Mouse (Mus musculus) limb, embryonic 12.5 days (tissue): ENCODE data around the gene Rab2b. TPM values are rescaled to one million over a fixed set of nuclear protein-coding genes. Genes with fewer than 3 reads are reported as not detected.
"Not testable (repeated sequence)": the region's sequence is repeated elsewhere in the genome, so short reads cannot be mapped to it uniquely, and the experiment has no call there.

ENCODE experiments used
- ATAC-seq: fragments of 200-750 bp; cut with Nextera tagmentation; 2 replicates; pipeline ENCODE4 v1.8.0; 2017; ENCODE audit warnings: low read depth, moderate TSS enrichment; ENCODE audit not compliant: insufficient number of reproducible peaks, insufficient read depth, low FRiP score, low TSS enrichment
- H3K27ac ChIP-seq: fragments of 300-500 bp; sonication (generic); 2 replicates; pipeline ENCODE4 v1.5.1; 2016; ENCODE audit warnings: mild to moderate bottlenecking, moderate library complexity
- H3K27me3 ChIP-seq: fragments of 300-500 bp; sonication (generic); 2 replicates; pipeline ENCODE4 v1.6.1; 2016; ENCODE audit warnings: mild to moderate bottlenecking, moderate library complexity
- H3K36me3 ChIP-seq: fragments of 300-500 bp; sonication (generic); 2 replicates; pipeline ENCODE4 v1.6.1; 2016; ENCODE audit warnings: mild to moderate bottlenecking, moderate library complexity
- H3K4me1 ChIP-seq: fragments of 300-500 bp; sonication (generic); replicated peaks from 2 replicates; pipeline ENCODE4 v1.6.1; 2016
- H3K4me2 ChIP-seq: fragments of 300-500 bp; sonication (generic); 2 replicates; pipeline ENCODE4 v1.6.1; 2016; ENCODE audit warnings: mild to moderate bottlenecking, moderate library complexity
- H3K4me3 ChIP-seq: fragments of 300-500 bp; sonication (generic); replicated peaks from 2 replicates; pipeline ENCODE4 v1.5.1; 2016; ENCODE audit warnings: mild to moderate bottlenecking
- H3K9ac ChIP-seq: fragments of 300-500 bp; sonication (generic); replicated peaks from 2 replicates; pipeline ENCODE4 v1.6.1; 2016; ENCODE audit warnings: mild to moderate bottlenecking, moderate library complexity
- H3K9me3 ChIP-seq: fragments of 300-500 bp; sonication (generic); 2 replicates; pipeline ENCODE4 v1.6.1; 2016; ENCODE audit warnings: mild to moderate bottlenecking, moderate library complexity
- WGBS: fragments of 180-500 bp; shearing (Covaris S2); methylation state at CpG from one replicate; pipeline ENCODE4 v1.1.7; 2016; 5-methylcytosine and 5-hydroxymethylcytosine counted together
- polyA plus RNA-seq: library from polyadenylated mRNA; unstranded; fragments of >200 nt; fragmentation: Nextera tagmentation; extraction: Ambion mirVana; gene quantifications from 2 replicates; pipeline ENCODE4 v1.2.1, GENCODE M21; 2016

The Rab2b gene
- polyA plus RNA-seq, 1 experiment from 2014 or later, result 23.5 TPM

DNA sequence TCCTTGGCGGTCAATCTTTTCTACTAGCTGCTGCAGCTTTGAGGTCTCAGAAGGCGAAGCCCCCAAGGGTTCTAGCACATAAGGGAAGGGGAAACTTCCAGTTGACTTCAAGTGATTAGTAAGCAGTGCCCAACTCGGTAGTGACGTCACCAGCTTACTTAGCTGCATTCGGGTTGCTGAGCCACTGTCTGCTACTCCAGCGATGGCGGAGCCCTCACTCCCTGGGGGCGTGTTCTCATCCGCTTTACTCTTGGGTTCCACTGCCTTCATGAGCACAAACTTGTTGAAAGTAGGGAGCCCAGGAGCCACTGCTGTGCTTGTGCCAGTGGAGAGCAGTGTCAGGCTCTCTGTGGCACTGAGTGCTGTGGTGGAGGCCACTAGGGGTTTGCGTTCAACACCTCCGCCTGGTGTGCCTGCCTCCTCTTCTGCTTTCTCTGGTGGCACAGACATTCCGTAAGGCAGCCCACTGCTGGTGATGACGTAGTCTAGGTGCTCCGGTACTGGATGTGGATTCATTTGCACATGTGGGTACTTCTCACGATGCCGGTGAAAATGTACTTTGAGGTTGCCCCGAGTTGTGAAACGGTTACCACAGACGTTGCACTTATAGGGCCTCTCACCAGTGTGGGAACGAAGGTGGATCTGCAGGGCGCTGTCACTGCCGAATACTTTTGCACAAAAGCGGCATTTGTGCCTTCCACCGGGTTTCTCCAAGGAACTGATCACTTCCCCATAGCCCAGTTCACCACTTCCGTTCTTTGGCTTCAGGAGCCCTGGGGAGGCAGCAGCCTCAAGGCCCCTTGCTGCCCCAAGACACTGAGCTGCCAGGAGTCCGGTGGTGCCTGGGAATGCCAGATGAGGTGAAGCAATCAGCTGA, 34.8 kb upstream of the Rab2b start:
- Histone ChIP-seq H3K27me3 (no peaks in the 10 kb centered on the region), H3K9me3 (peaks cover 21% of the 10 kb centered on the region), H3K9ac (no peak overlapping the region; the same call in 1 of the 2 replicates), H3K4me1 (peaks cover 21% of the 10 kb centered on the region), H3K4me3 (peak overlapping the region; percentile 83), H3K27ac (no peak overlapping the region), H3K4me2 (peak overlapping the region; percentile 88), H3K36me3 (peaks cover 56% of the 10 kb centered on the region)
- no peak for ATAC-seq
- 87% methylated on average over 26 of the region's 26 CpGs for WGBS

DNA sequence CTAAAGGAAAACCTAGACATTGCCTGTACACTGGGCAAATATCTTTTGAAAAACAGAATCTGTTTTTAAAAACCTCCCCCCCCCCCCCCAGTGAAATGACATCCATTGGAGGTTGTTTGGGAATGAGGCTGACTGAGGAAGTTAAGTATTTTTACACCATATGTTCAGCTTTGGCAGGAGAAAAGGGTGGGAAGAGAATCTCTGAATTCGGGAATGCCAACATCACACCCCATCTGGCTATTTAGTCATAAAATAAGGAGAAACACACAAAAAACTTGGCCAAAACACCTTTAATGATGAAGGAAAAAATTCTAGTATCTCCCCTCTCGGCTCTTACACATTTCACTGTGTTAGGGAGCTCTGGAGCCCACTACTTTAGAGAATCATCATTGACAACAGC, 31.6 kb upstream of the Rab2b start:
- Histone ChIP-seq H3K27ac (no peak overlapping the region), H3K27me3 (no peaks in the 10 kb centered on the region), H3K9me3 (peaks cover 21% of the 10 kb centered on the region), H3K36me3 (peaks cover 67% of the 10 kb centered on the region), H3K9ac (no peak overlapping the region), H3K4me3 (no peak overlapping the region), H3K4me1 (peaks cover 14% of the 10 kb centered on the region), H3K4me2 (no peak overlapping the region)
- no peak for ATAC-seq
- 87% methylated on average over 2 of the region's 2 CpGs for whole genome bisulfite sequencing

DNA sequence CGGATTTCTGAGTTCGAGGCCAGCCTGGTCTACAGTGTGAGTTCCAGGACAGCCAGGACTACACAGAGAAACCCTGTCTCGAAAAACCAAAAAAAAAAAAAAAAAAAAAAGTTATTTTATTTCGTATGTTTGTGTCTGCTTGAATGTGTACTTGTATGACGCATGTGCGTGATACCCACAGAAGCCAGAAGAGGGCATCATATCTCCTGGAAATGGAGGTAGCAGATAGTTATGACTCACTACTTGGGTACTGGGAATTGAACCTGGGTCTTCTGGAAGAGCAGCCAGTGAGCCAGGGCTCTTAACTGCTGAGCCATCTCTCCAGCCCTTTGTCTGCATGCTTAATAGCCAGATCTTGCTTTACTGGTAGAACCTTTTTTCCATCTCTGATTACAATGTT, 31.0 kb upstream of the Rab2b start:
- H3K27me3 ChIP-seq, H3K9ac ChIP-seq, H3K27ac ChIP-seq, H3K4me2 ChIP-seq, ATAC-seq, H3K4me3 ChIP-seq: not testable (repeated sequence)
- whole genome bisulfite sequencing, result 97% methylated on average over 5 of the region's 6 CpGs
- H3K36me3 ChIP-seq, result peaks cover 67% of the 10 kb centered on the region
- peaks cover 21% of the 10 kb centered on the region for H3K9me3 ChIP-seq
- peaks cover 14% of the 10 kb centered on the region for H3K4me1 ChIP-seq

DNA sequence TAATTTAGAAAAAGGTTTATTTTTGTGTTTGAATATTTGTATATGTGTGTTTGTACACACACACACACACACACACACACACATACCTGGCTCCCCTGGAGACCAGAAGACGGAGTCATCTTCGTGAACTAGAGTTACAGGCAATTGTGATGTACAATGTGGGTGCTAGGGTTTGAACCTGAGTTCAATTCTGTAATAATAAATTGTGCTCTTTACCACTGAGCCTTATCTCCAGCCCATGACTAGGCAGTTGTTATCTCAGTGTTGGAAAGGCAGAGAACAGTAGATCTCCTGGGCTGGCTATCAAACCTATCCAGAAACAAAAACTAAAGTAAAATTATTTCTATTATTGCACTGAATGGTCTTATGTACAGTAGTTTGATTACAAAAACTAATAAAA, 26.8 kb upstream of the Rab2b start:
- Histone ChIP-seq H3K9ac (no peak overlapping the region), H3K36me3 (peaks cover 28% of the 10 kb centered on the region), H3K4me2 (no peak overlapping the region), H3K4me3 (no peak overlapping the region), H3K9me3 (no peaks in the 10 kb centered on the region), H3K27ac (no peak overlapping the region), H3K4me1 (peaks cover 6% of the 10 kb centered on the region), H3K27me3 (no peaks in the 10 kb centered on the region)
- ATAC-seq, result no peak
- 96% methylated on average over 2 of the region's 2 CpGs for WGBS

DNA sequence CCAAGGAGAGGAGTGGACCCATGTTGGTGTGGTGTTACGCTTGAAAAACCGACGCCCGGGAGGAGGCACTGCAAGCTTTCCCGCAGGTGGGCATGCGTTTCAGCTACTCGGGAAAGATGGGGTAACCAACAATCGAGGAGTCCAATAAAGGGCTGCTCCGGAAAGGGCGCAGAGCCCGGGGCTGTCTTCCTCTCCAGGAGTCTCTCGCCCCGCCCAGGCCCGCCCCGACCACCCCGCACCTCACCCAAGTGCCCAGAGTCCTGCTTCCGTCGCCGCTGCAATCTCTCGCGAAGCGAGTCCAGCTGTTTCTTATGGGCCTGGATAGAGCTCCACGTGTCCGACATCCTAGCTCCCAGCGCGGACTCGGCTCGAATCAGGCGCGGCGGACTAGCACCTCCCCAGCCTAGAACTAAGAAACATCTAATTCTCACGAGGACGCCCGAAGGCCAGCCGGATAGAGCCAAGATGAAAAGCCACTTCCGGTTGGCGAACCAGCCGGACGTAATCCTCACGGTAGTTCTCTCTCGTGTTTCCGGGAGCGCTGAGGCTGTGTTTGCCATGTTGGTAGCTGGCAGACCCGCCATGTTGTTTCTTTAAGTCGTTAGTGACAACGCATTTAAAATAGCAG, 25.4 kb upstream of the Rab2b start, which contains the start of gene Mettl3:
Gene Mettl3, minus strand, starts transcription at position 485 of the 628 bp plus-strand sequence.
- Histone ChIP-seq H3K27me3 (no peaks in the 10 kb centered on the region), H3K27ac (peak within 1 kb of the TSS; percentile 95), H3K36me3 (peaks cover 23% of the 10 kb centered on the region), H3K9ac (peak within 1 kb of the TSS; percentile 74), H3K4me3 (peak within 1 kb of the TSS; percentile 73), H3K4me2 (peak within 1 kb of the TSS; percentile 71), H3K4me1 (peaks cover 6% of the 10 kb centered on the region), H3K9me3 (no peaks in the 10 kb centered on the region)
- ATAC-seq, result peak; percentile 93
- under 1% methylated on average over 46 of the region's 46 CpGs for WGBS

DNA sequence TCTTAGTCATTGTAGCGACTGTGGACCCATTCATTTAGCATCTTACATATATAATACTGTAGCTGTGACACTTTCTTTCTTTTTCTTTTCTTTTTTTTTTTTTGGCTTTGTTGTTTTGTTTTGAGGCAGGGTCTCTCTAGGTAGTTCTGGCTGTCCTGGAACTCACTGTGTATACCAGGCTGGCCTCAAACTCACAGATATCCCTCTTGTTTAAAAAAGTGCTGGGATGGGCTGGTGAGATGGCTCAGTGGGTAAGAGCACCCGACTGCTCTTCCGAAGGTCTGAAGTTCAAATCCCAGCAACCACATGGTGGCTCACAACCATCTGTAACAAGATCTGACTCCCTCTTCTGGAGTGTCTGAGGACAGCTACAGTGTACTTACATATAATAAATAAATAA, 24.2 kb upstream of the Rab2b start:
- not testable (repeated sequence) for H3K9me3 ChIP-seq, H3K27ac ChIP-seq, H3K4me1 ChIP-seq, H3K27me3 ChIP-seq, H3K4me2 ChIP-seq, H3K9ac ChIP-seq, ATAC-seq
- H3K36me3 ChIP-seq, result peaks cover 22% of the 10 kb centered on the region
- WGBS, result 91% methylated on average over 3 of the region's 3 CpGs
- peak overlapping the region; percentile 73; the same call in 1 of the 2 replicates for H3K4me3 ChIP-seq

DNA sequence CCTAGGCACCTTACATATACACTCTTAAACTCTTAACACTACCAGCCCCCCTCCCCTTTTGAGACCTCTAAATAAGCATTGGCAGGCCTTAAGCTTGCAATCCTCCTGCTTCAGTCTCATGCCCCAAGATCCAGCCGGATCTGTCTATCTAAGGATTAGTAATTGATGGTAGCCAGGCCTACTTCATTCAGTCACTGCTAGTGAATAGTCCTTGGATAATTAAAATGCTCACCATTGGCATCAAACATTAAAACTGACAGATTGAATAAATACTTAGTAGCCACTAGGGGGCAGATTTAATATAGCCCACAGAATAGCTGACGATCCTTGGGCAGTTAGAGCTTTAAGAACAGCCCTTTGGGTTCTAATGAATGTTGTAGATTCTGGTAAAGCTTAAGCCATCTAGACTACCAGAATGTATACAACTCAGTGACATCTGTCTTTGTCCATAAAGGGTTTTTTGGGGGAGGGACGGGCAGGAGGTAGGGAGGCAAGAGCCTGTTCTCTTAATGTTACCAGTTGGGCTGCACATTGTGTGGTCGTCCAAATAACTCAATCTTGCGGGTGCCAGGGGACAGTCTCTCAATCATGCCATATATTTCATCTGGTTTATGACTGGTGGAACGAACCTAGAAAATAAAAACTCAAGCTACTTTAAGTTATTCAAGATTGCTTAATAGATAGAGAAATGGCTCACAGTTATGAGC, 16.4 kb upstream of the Rab2b start:
- Histone ChIP-seq H3K9ac (no peak overlapping the region), H3K4me1 (no peaks in the 10 kb centered on the region), H3K27ac (no peak overlapping the region), H3K9me3 (no peaks in the 10 kb centered on the region), H3K4me2 (no peak overlapping the region), H3K4me3 (no peak overlapping the region), H3K36me3 (peaks cover 88% of the 10 kb centered on the region), H3K27me3 (no peaks in the 10 kb centered on the region)
- no peak for ATAC-seq
- 74% methylated on average over 6 of the region's 6 CpGs for WGBS

DNA sequence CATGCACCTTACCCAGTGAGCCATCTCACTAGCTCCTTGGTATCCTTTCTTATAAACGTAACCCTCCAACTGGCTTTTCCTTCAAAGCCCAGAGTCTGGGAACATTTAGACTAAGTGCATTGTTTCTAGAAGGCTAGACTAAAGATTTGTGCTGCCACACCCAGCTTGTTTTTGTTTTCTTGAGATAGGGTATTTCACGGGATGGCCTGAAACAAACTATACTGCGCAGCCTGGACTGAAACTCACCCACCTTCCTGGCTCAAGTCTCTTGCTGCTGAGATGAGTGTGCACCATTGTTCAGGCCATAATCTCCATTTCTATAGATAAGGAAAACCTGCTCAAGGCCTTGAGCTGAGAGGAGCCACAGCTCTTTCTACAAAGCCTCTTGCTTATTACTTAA, 4.8 kb upstream of the Rab2b start:
- no peak overlapping the region for H3K27ac ChIP-seq
- no peak overlapping the region for H3K4me3 ChIP-seq
- no peak overlapping the region for H3K4me2 ChIP-seq
- H3K9me3 ChIP-seq, result no peaks in the 10 kb centered on the region
- no peak for ATAC-seq
- H3K4me1 ChIP-seq, result peaks cover 5% of the 10 kb centered on the region
- 94% methylated on average over 3 of the region's 3 CpGs for WGBS
- no peak overlapping the region for H3K9ac ChIP-seq
- H3K36me3 ChIP-seq, result peaks cover 41% of the 10 kb centered on the region
- H3K27me3 ChIP-seq, result no peaks in the 10 kb centered on the region

DNA sequence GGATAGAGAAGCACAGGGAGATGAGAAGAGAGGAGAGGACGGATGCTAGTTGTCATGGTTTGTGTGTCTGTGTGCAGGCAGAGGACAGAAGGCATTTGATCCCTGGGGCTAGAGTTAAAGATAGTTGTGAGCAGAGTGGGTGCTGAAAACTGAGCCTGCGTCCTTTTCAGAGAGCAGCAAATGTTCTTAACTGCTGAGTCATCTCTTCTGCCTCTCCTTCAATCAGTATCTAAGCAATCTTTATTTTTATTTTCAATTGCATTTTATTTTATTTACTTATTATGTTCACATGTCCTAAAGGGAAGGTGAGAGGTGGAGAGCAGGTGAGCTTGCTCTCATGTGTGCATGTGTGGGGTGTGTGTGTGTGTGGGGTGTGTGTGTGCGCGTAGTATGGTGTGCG, 4.3 kb upstream of the Rab2b start:
- Histone ChIP-seq H3K4me2 (no peak overlapping the region), H3K9ac (no peak overlapping the region), H3K4me3 (no peak overlapping the region), H3K36me3 (peaks cover 36% of the 10 kb centered on the region), H3K27ac (no peak overlapping the region), H3K9me3 (no peaks in the 10 kb centered on the region), H3K4me1 (peaks cover 5% of the 10 kb centered on the region), H3K27me3 (no peaks in the 10 kb centered on the region)
- no peak for ATAC-seq
- 95% methylated on average over 5 of the region's 5 CpGs for WGBS

DNA sequence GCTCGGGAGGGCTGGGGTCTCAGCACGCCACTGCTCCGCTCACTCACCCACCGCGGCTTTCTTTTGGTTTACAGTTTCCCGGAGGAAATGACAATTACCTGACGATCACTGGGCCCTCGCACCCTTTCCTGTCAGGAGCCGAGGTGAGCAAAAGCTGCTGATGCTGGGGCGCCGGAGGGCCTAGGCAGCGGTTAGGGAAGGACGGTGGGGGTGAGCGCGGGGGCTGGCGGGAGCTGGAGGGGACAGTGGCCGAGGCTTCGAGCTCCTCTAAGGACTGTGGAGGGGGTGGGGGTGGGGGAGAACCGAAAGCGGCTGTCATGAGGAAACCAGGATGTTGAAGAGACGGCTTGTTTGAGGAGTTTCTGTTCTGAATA, 389 bp upstream of the Rab2b start:
- H3K9ac ChIP-seq, result peak overlapping the region; percentile 83
- H3K4me3 ChIP-seq, result peak overlapping the region; percentile 82
- 2% methylated on average over 21 of the region's 21 CpGs for WGBS
- peak; percentile 24; the same call in 1 of the 2 replicates for ATAC-seq
- H3K4me1 ChIP-seq, result peaks cover 8% of the 10 kb centered on the region
- peak overlapping the region; percentile 73 for H3K4me2 ChIP-seq
- H3K9me3 ChIP-seq, result no peaks in the 10 kb centered on the region
- H3K27ac ChIP-seq, result peak overlapping the region; percentile 77
- peaks cover 12% of the 10 kb centered on the region for H3K36me3 ChIP-seq
- H3K27me3 ChIP-seq, result no peaks in the 10 kb centered on the region

DNA sequence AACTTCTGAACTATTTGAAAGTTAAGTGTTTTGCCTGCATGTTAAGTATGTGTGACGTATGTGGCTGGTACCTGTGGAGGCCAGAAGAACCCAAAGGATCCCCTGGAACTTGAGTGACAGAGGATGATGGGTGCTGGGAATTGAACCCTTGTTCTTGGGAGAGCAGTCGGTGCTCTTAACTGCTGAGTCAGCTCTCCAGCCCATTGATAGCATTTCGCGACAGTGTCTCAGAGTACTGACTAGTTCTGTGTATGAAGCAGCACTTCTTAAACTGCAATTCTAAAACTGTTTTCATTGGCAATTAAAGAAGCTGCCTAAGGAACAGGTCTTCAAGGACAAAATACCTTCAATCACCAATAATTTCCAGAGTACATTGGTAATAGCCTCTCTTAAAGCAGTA, 2.1 kb downstream of the Rab2b start:
- no peaks in the 10 kb centered on the region for H3K27me3 ChIP-seq
- H3K4me3 ChIP-seq, result no peak overlapping the region
- H3K4me2 ChIP-seq, result no peak overlapping the region
- peaks cover 34% of the 10 kb centered on the region for H3K36me3 ChIP-seq
- H3K9ac ChIP-seq, result no peak overlapping the region
- peaks cover 8% of the 10 kb centered on the region for H3K4me1 ChIP-seq
- 86% methylated on average over 4 of the region's 4 CpGs for WGBS
- no peaks in the 10 kb centered on the region for H3K9me3 ChIP-seq
- no peak overlapping the region for H3K27ac ChIP-seq
- no peak for ATAC-seq
